Mouse (Mus musculus): ENCODE results near the gene Gpr75.

Gene Gpr75

GRCm38 (mm10) chr11:30885171-30885871, at the start of gene Gpr75, which contains the start of gene Asb3:
TSS of gene Gpr75 (plus strand) at chr11:30885358.
TSS of gene Asb3 (plus strand) at chr11:30885416.
- DNase-seq (ENCODE audit: low spot score in 2 of 2) = peak; percentile 59 to 77

GRCm38 (mm10) chr11:30838793-30839192, 46.4 kb upstream of the Gpr75 start:
- DNase-seq (ENCODE audit: low spot score in 2 of 2) = no peak

GRCm38 (mm10) chr11:30844355-30844754, 40.8 kb upstream of the Gpr75 start:
- no peak for DNase-seq (ENCODE audit: low spot score in 2 of 2)

- no peak for DNase-seq (ENCODE audit: low spot score in 2 of 2)
Measured at GRCm38 (mm10) chr11:30872425-30872824, 12.7 kb upstream of the Gpr75 start.

- DNase-seq (ENCODE audit: low spot score in 2 of 2) = no peak
Measured at GRCm38 (mm10) chr11:30888153-30888552, 3.0 kb downstream of the Gpr75 start.

- DNase-seq (ENCODE audit: low spot score in 2 of 2) = no peak
Measured at GRCm38 (mm10) chr11:30896201-30896600, 11.0 kb downstream of the Gpr75 start.

GRCm38 (mm10) chr11:30899312-30899711, 14.2 kb downstream of the Gpr75 start:
- no peak for DNase-seq (ENCODE audit: low spot score in 2 of 2)

- DNase-seq (ENCODE audit: low spot score in 2 of 2) = no peak
Measured at GRCm38 (mm10) chr11:30912311-30912710, 27.2 kb downstream of the Gpr75 start.

- no peak for DNase-seq (ENCODE audit: low spot score in 2 of 2)
Measured at GRCm38 (mm10) chr11:30920641-30921040, 35.5 kb downstream of the Gpr75 start.

- no peak for DNase-seq (ENCODE audit: low spot score in 2 of 2)
Measured at GRCm38 (mm10) chr11:30923283-30923682, 38.1 kb downstream of the Gpr75 start.

- DNase-seq (ENCODE audit: low spot score in 2 of 2) = no peak
Measured at GRCm38 (mm10) chr11:30928079-30928478, 42.9 kb downstream of the Gpr75 start.

- DNase-seq (ENCODE audit: low spot score in 2 of 2) = no peak
Measured at GRCm38 (mm10) chr11:30928498-30928897, 43.3 kb downstream of the Gpr75 start.

Data from right cerebral cortex, adult 2 months (tissue).